Mouse (Mus musculus) bone marrow, adult 2 months (tissue): ENCODE data around the gene Junb. TPM values are rescaled to one million over a fixed set of nuclear protein-coding genes. Genes with fewer than 3 reads are reported as not detected.

ENCODE experiments used
- H3K27ac ChIP-seq: fragments of 200-500 bp; 2 replicates; pipeline ENCODE4 v1.5.1; 2012; ENCODE audit warnings: low read depth, mild to moderate bottlenecking, control low read depth, inconsistent platforms, low read length; ENCODE audit not compliant: control insufficient read depth, poor library complexity, insufficient read depth
- H3K4me1 ChIP-seq: fragments of 200-500 bp; 2 replicates; pipeline ENCODE4 v1.6.1; 2011; ENCODE audit warnings: low read length; ENCODE audit not compliant: control insufficient read depth, insufficient read depth
- H3K4me3 ChIP-seq: fragments of 200-500 bp; replicated peaks from 2 replicates; pipeline ENCODE3; 2011; ENCODE audit warnings: mild to moderate bottlenecking, low read depth, low read length, control low read depth; ENCODE audit not compliant: control insufficient read depth
- CTCF ChIP-seq: fragments of 200-500 bp; IDR thresholded peaks from 2 replicates; pipeline ENCODE4 v1.5.1; 2011; ENCODE audit warnings: low read length, control low read depth; ENCODE audit not compliant: control insufficient read depth, insufficient read depth
- POLR2A ChIP-seq: fragments of 200-500 bp; IDR thresholded peaks from 2 replicates; pipeline ENCODE4 v1.6.1; 2011; ENCODE audit warnings: low read depth, mild to moderate bottlenecking, control low read depth, low read length, borderline replicate concordance; ENCODE audit not compliant: control insufficient read depth
- WGBS: fragments of 180-500 bp; shearing (Covaris S2); methylation state at CpG from one replicate; pipeline ENCODE4 v1.1.7; 2018; 5-methylcytosine and 5-hydroxymethylcytosine counted together
- polyA plus RNA-seq: library from polyadenylated mRNA; stranded (reverse); fragments of >200 nt; gene quantifications from 2 replicates; pipeline ENCODE4 v1.2.4, GENCODE M21; 2011; ENCODE audit warnings: low replicate concordance; ENCODE audit not compliant: missing spikeins, insufficient read depth, insufficient read length

Gene Junb
- polyA plus RNA-seq, 1 experiment = 18.4 TPM

DNA sequence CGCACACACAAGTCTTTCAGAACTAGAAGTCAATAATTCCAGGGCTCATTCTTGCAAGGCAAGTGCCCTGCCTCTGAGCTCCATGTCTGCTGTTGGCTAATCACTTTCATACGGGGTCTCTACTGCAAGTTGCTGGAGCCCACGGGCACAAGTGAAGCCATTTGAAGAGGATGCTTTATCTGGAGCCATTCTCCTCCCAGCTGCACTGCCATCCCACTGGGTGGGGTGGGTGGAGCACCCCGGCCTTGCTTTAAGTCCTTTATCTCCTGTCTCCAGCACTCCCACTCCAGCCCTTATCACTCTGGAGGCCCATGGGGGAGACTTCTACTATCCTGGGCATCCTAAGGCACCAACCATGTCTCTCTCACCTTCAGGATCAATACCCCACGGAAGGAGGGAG, 7.6 kb downstream of the Junb start:
- WGBS = 61% methylated on average over 5 of the region's 5 CpGs
- peaks cover 10% of the 10 kb centered on the region; the same call in 1 of the 2 replicates for H3K4me1 ChIP-seq
- H3K27ac ChIP-seq = peak overlapping the region; percentile 86
- H3K4me3 ChIP-seq = peak overlapping the region; percentile 80
- no peak for TF ChIP-seq CTCF
- TF ChIP-seq POLR2A = peak; percentile 80

DNA sequence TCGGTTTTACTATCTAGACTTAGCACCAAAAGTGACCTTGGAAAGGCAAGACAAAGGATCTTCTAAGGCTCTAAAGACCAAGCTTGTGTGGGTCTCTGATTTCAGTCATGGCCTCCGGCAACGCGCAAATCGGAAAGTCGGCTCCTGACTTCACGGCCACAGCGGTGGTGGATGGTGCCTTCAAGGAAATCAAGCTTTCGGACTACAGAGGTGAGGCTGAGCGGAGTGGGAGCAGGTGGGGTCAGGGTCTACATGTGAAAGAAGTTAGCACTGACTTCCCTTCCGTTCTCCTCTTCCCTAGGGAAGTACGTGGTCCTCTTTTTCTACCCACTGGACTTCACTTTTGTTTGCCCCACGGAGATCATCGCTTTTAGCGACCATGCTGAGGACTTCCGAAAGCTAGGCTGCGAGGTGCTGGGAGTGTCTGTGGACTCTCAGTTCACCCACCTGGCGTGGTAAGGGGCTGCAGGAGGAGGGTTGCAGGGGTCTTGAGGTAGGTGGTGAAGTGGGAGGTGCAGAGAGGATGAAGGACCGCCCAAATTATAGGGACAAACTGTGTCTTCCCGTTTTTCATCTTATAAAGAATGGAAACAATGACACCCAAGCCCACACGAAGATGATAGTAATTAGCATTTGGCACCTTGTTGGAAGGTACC, 8.3 kb downstream of the Junb start:
- 15% methylated on average over 21 of the region's 21 CpGs for WGBS
- peak overlapping the region; percentile 80 for H3K4me3 ChIP-seq

DNA sequence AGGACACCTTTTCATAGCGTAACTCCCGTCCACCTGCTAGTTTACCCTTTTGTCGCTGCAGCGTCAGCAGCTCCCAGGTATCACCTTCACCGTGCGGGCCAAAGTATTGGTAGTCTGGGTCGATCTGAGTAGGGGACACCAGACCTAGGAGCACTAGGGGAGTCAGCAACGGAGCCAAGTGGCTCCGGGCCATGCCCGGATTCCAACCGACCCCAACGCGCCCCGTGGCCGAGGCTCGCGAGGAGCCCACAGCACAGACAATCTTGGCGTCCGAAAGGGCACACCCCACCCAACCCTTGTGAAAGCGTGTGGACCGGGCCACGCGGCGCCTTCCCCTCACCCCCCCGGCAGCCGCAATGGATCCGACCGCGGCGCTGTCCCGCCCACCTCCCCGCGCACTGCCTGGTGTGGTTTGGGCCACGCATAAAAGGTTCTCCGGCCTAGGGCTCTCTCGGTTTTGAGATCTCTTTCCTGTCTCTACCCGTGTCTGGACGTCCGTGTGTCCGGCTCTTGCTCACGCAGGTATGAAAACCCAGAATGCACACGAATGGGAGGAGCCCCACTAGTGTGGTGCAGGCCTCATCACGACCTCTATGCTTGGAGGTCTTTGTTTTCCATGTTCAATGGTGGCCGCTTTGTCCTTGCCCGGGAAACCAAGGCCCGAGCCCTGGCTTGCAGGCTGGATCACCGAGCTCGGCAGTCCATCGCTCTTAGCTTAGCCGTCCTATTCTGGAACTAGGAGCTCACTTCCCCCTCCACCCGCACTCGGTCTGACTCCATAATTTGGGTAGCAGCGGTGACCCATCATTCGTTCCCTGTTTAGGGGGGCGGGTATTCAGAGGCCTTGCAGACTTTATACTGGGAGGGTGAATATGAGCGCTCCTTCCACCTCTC, 9.0 kb downstream of the Junb start, which contains the start of the genes Gm49661, Prdx2 and Rnaseh2a:
TSS of gene Gm49661 (minus strand) at position 193 of the 894 bp plus-strand sequence.
TSS of gene Prdx2 (plus strand) at position 347 of the 894 bp plus-strand sequence.
TSS of gene Rnaseh2a (minus strand) at position 527 of the 894 bp plus-strand sequence.
- WGBS = under 1% methylated on average over 56 of the region's 56 CpGs
- Histone ChIP-seq H3K4me1 (peaks cover 12% of the 10 kb centered on the region), H3K4me3 (peak within 1 kb of the TSS; percentile 80), H3K27ac (peak within 1 kb of the TSS; percentile 86)
- TF ChIP-seq POLR2A (peak; percentile 61; the same call in 1 of the 2 replicates), CTCF (0 out of 2 replicates have a peak, but pooled peaks have one; percentile 6)

More for the DNA sequence above, 8.3 kb downstream of the Junb start:
- Histone ChIP-seq H3K4me1 (peaks cover 10% of the 10 kb centered on the region; the same call in 1 of the 2 replicates), H3K27ac (peak overlapping the region; percentile 86)
- TF ChIP-seq CTCF = no peak
- peak; percentile 18; the same call in 1 of the 2 replicates for TF ChIP-seq POLR2A

- WGBS = 3% methylated on average over 2 of the region's 2 CpGs
These were observed 9.9 kb downstream of the Junb start for GRCm38 (mm10) chr8:84968650-84969049.

DNA sequence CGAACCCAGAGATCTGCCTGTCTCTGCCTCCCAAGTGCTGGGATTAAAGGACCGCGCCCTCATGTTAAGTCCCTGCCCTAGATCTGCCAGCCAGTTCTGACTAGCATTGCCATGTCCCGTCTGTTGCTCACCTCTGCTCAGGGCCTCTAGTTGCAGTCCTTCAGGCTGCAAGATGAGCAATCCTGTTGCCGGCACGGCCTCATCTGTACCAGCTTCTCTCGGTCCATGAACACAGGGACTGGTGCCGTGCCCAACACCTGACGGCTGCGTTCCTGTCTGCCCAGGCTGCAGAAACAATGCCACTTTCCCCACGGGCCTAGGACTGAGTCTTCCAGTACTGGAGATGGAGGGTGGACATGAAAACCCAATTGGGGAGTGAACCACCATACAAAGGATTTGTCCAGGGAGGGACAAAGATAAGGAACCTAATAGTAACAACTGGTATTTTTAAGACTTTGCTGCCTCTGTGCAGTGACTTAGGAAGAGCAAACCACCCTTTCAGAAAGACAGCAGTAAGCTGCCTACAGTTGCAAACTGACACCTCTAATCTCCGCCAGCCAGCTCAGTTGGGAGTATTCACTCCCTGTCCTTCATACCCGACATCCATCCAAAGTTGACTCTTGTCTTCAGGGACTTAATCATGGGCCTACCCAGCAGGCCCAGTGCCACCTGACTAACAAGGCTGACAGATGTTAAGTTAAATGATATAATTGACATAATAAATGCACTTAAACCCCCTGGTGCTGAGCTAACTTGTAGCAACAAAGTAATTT, 10.8 kb downstream of the Junb start:
- no peak for TF ChIP-seq CTCF
- no peak for TF ChIP-seq POLR2A
- WGBS = 87% methylated on average over 13 of the region's 13 CpGs
- Histone ChIP-seq H3K4me1 (peaks cover 12% of the 10 kb centered on the region), H3K27ac (no peak overlapping the region), H3K4me3 (no peak overlapping the region)

More at GRCm38 (mm10) chr8:84968650-84969049, 9.9 kb downstream of the Junb start:
- H3K27ac ChIP-seq = peak overlapping the region; percentile 86
- H3K4me1 ChIP-seq = peaks cover 12% of the 10 kb centered on the region
- TF ChIP-seq POLR2A (no peak), CTCF (no peak)
- H3K4me3 ChIP-seq = peak overlapping the region; percentile 12

DNA sequence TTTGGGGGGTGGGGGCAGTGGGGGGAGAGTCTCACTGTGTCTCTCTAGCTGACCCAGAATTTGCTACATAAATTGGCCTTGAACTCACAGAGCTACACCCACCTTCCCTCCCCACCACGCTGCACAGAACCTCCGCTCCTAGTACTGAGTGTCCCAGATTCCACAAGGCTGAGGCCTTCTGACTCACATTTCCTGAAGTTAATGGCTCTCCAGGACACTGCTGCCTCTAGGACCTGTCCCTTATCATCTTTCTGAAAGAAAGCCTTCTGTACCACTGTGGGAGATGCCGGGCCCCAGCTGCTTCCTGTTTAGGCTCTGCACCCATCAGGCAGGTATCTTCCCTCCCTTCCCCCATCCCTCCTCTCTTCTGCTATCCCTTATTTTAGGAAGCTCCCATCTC, 11.9 kb downstream of the Junb start:
- TF ChIP-seq CTCF (no peak), POLR2A (no peak)
- WGBS = 56% methylated on average over 3 of the region's 3 CpGs
- 0 out of 2 replicates have a peak overlapping the region, but pooled peaks have one; percentile 17 for H3K27ac ChIP-seq
- peaks cover 12% of the 10 kb centered on the region for H3K4me1 ChIP-seq
- H3K4me3 ChIP-seq = no peak overlapping the region

DNA sequence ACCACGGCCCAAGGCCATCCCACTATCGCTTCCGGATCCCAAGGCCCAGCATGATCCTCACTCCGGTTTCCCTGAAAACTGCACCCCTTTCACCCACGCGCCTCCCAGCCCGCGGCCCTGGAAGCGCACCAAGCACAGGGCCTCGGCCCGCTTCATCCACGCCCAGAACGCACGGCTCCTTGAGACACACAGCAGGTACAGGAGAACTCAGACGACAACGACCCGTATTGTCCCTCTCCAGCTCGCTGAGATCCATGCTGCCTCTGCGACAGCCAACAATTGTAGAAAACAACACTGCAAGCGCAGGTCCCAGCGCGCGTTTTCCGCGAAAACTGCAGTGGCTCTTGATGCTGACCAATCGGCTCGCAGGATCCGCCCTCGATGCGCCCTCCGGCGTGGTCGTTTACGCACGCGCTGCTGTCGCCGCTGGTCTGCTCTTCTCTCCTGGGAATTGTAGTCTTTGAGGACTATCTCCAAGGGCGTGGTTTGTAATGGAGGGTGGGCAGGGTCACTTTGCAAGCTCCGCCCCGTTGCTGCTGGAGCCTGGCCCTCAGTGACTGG, 12.7 kb downstream of the Junb start:
- peak overlapping the region; percentile 67 for H3K27ac ChIP-seq
- WGBS = under 1% methylated on average over 41 of the region's 41 CpGs
- H3K4me1 ChIP-seq = peaks cover 12% of the 10 kb centered on the region
- peak; percentile 39; the same call in 1 of the 2 replicates for TF ChIP-seq POLR2A
- no peak for TF ChIP-seq CTCF
- peak overlapping the region; percentile 87 for H3K4me3 ChIP-seq

DNA sequence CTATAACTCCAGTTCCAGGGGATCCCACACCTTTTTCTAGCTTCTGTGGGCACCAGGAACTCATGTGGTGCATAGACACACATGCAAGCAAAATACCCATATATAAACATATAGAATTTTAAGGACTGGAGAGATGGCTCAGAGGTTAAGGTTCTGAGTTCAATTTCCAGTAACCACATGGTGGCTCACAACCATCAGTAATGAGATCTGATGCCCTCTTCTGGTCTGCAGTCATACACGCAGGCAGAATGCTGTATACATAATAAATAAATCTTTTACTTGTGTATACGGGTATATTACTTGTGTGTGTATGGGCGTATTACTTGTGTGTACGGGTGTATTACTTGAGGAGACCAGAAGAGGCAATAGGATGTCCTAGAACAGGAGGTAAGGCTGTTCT, 14.6 kb downstream of the Junb start:
- TF ChIP-seq POLR2A (no peak), CTCF (no peak)
- 72% methylated on average over 4 of the region's 4 CpGs for WGBS
- Histone ChIP-seq H3K4me1 (peaks cover 10% of the 10 kb centered on the region), H3K4me3 (no peak overlapping the region), H3K27ac (no peak overlapping the region)
